Mouse (Mus musculus): Measurements from ENCODE around the gene Dpp4. TPM values are rescaled to one million over a fixed set of nuclear protein-coding genes. Genes with fewer than 3 reads are reported as not detected.

The Dpp4 gene
- total and polyA plus RNA-seq, 2 experiments from 2014 or later: 2.2 to 5.4 TPM

DNA sequence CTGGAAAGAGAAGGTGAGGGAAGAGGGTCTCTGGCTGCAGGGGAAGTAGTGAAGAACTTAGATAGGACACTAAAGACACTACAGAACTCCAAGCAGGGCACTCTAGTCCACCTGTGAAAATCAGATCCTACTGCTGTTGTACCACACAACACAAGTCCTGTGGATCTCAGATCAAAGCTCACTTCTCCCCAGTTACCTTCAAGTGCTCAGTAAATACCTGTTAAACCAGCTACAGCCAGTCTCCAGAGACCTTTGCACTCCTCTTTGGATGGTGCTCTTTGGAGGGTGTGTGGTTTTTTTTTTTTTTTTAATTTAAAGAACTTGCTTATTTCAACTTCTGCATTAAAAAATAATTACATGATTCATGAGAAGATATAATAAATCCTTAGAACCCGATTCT is 5.2 kb upstream of the Dpp4 start:
- Histone ChIP-seq H3K4me3 (ENCODE audit: low read depth, low read length) (no peak overlapping the region), H3K9me3 (ENCODE audit: low read length) (no peaks in the 10 kb centered on the region), H3K4me2 (ENCODE audit: low read depth, low read length, poor library complexity, severe bottlenecking) (no peak overlapping the region), H3K4me1 (ENCODE audit: insufficient read depth, low read length) (no peaks in the 10 kb centered on the region), H3K27me3 (ENCODE audit: insufficient read depth, low read length) (no peaks in the 10 kb centered on the region), H3K36me3 (ENCODE audit: insufficient read depth, low read length) (no peaks in the 10 kb centered on the region), H3K27ac (ENCODE audit: low read depth, low read length) (no peak overlapping the region), H3K9ac (replicated peaks; ENCODE audit: low read length, poor library complexity, severe bottlenecking) (no peak overlapping the region)
- TF ChIP-seq CTCF (IDR thresholded peaks at IDR 0.05): no peak
- DNase-seq (ENCODE audit: low spot score): no peak
- no peak for ATAC-seq (ENCODE audit: low FRiP score)
- WGBS: 78% methylated on average over 1 of the region's 1 CpGs

DNA sequence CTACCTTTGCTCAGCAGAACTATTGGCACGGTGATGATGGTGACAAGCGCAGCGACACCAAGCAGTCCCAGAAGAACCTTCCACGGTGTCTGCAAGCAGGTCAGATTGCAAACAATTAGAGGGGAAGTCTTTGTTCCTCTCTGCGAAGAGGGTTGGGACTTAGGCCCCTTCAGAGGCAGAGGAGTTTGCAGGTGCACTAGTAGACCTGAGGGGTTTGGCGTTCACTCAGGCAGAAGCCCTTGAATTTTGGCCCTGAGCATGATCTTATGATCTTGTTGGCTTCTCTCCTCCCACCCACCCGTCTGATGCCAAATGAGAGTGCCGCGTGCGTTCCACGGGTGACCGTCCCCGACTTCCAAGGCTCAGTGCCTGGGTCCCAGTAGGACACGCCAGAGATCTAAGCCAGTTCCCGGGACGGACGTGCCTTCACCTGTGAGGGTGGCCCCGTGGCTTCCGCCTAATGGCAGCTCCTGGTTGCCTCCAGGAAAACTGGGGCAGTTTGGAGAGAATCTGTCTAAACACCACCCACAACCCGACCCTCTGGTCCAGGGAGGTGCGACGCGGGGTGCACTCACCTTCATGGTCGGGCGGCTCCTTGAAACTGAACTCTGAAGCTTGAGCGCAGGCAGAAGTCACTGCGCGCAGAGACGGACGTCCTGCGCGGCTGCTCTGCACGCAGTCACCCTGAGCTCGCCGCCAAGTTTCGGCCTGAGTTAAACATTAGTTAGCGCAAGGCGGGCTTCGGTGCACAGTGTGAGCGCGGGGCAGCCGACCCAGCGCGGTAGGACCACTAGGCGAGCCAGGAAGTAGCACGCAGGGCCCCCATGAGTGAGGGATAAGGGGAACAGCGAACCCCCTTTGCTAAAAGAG is 585 bp downstream of the Dpp4 start:
- H3K27ac ChIP-seq (ENCODE audit: low read depth, low read length): no peak overlapping the region
- no peak for TF ChIP-seq CTCF (IDR thresholded peaks at IDR 0.05)
- H3K36me3 ChIP-seq (ENCODE audit: insufficient read depth, low read length): no peaks in the 10 kb centered on the region
- peak; percentile 62; the same call in 1 of the 2 replicates for ATAC-seq (ENCODE audit: low FRiP score)
- no peaks in the 10 kb centered on the region for H3K9me3 ChIP-seq (ENCODE audit: low read length)
- 0 out of 2 replicates have a peak overlapping the region, but pooled peaks have one; percentile 14 for H3K9ac ChIP-seq (replicated peaks; ENCODE audit: low read length, poor library complexity, severe bottlenecking)
- H3K27me3 ChIP-seq (ENCODE audit: insufficient read depth, low read length): peaks cover 3% of the 10 kb centered on the region; the same call in 1 of the 2 replicates
- DNase-seq (ENCODE audit: low spot score): no peak
- 8% methylated on average over 47 of the region's 47 CpGs for WGBS
- peak overlapping the region; percentile 30 for H3K4me3 ChIP-seq (ENCODE audit: low read depth, low read length)
- no peaks in the 10 kb centered on the region for H3K4me1 ChIP-seq (ENCODE audit: insufficient read depth, low read length)
- H3K4me2 ChIP-seq (ENCODE audit: low read depth, low read length, poor library complexity, severe bottlenecking): peak overlapping the region; percentile 62

DNA sequence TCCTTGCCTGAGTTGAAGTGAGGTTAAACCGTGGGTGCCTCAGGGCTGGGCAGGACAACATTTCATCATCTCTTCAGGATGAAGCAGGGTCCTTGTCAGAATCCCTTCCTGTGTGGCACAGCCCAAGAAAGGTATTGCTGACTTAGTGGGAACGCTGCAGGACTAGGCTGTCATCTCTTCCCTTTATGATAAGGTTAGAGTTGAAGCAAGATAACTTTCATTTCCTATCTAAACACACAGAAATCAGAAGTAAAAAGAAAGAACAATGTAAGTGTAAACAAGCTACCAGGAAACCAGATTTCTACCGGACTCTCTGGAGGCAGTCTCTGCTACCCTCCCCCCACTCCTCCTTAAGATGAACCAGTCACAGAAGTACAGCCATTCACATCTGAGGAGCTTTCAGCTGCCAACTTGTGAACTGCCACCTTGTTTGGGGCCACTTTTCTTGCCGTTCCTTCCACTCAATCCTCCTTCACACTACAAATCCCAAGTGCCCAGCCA is 3.3 kb downstream of the Dpp4 start:
- DNase-seq (ENCODE audit: low spot score) (no peak), ATAC-seq (ENCODE audit: low FRiP score) (no peak)
- no peak overlapping the region for H3K4me3 ChIP-seq (ENCODE audit: low read depth, low read length)
- H3K4me2 ChIP-seq (ENCODE audit: low read depth, low read length, poor library complexity, severe bottlenecking): no peak overlapping the region
- no peaks in the 10 kb centered on the region for H3K9me3 ChIP-seq (ENCODE audit: low read length)
- H3K27ac ChIP-seq (ENCODE audit: low read depth, low read length): no peak overlapping the region
- H3K36me3 ChIP-seq (ENCODE audit: insufficient read depth, low read length): no peaks in the 10 kb centered on the region
- H3K9ac ChIP-seq (replicated peaks; ENCODE audit: low read length, poor library complexity, severe bottlenecking): no peak overlapping the region
- 43% methylated on average over 4 of the region's 4 CpGs for WGBS
- TF ChIP-seq CTCF (IDR thresholded peaks at IDR 0.05): no peak
- H3K27me3 ChIP-seq (ENCODE audit: insufficient read depth, low read length): peaks cover 3% of the 10 kb centered on the region; the same call in 1 of the 2 replicates
- no peaks in the 10 kb centered on the region for H3K4me1 ChIP-seq (ENCODE audit: insufficient read depth, low read length)

DNA sequence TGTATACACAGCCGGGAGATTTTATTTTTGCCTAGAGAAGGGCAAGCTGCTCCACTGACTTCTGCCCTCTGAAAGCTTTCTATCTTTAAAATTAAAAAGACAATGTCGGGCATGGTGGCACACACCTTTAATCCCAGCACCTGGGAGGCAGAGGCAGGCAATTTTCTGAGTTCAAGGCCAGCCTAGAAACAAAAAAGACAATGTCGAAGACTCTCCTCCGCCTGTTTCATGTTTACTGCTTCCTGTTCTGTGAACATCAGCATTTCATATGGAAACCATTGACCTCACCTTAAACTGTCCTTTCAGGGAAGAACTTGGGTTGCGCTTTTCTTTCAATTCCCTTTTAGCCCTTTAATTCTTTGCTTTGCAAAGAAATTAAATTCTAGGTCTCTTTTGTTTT is 3.8 kb downstream of the Dpp4 start:
- Histone ChIP-seq H3K4me2 (ENCODE audit: low read depth, low read length, poor library complexity, severe bottlenecking) (no peak overlapping the region), H3K4me3 (ENCODE audit: low read depth, low read length) (no peak overlapping the region), H3K27ac (ENCODE audit: low read depth, low read length) (no peak overlapping the region), H3K27me3 (ENCODE audit: insufficient read depth, low read length) (peaks cover 3% of the 10 kb centered on the region; the same call in 1 of the 2 replicates), H3K4me1 (ENCODE audit: insufficient read depth, low read length) (no peaks in the 10 kb centered on the region), H3K9ac (replicated peaks; ENCODE audit: low read length, poor library complexity, severe bottlenecking) (no peak overlapping the region), H3K36me3 (ENCODE audit: insufficient read depth, low read length) (no peaks in the 10 kb centered on the region), H3K9me3 (ENCODE audit: low read length) (no peaks in the 10 kb centered on the region)
- ATAC-seq (ENCODE audit: low FRiP score) (no peak), DNase-seq (ENCODE audit: low spot score) (no peak)
- no peak for TF ChIP-seq CTCF (IDR thresholded peaks at IDR 0.05)
- WGBS: 89% methylated on average over 5 of the region's 5 CpGs

DNA sequence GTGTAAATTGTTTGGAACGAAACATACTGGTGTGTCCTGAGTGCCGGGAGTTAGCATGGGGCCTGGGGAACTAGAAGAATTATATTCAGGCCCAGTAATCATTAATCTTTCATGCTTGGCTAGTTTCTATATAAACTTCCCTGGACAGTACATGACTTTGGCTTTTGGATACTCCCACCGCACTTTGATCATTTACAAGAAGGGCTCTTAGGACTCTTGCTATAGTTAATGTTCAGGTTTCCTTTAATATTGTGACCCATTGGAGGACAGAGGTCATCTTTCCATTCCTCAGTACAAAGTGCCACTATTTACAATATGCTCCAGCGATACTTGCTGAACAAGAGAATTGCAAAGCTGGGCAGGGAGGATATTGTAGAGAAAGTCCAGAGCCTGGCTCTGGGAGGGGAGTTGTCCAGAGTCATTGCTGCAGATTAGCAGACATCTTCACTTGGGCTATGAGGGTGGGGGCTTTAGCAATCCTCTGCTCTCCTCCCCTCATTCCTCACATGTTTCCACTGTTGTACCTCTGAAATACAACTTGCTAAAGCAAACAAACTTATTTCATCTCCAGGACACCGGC is 8.4 kb downstream of the Dpp4 start:
- no peak overlapping the region for H3K27ac ChIP-seq (ENCODE audit: low read depth, low read length)
- TF ChIP-seq CTCF (IDR thresholded peaks at IDR 0.05): no peak
- H3K4me3 ChIP-seq (ENCODE audit: low read depth, low read length): no peak overlapping the region
- no peak overlapping the region for H3K4me2 ChIP-seq (ENCODE audit: low read depth, low read length, poor library complexity, severe bottlenecking)
- no peaks in the 10 kb centered on the region for H3K36me3 ChIP-seq (ENCODE audit: insufficient read depth, low read length)
- H3K9me3 ChIP-seq (ENCODE audit: low read length): no peaks in the 10 kb centered on the region
- H3K9ac ChIP-seq (replicated peaks; ENCODE audit: low read length, poor library complexity, severe bottlenecking): no peak overlapping the region
- DNase-seq (ENCODE audit: low spot score): no peak
- no peak for ATAC-seq (ENCODE audit: low FRiP score)
- H3K4me1 ChIP-seq (ENCODE audit: insufficient read depth, low read length): no peaks in the 10 kb centered on the region
- H3K27me3 ChIP-seq (ENCODE audit: insufficient read depth, low read length): no peaks in the 10 kb centered on the region
- WGBS: 81% methylated on average over 5 of the region's 5 CpGs

DNA sequence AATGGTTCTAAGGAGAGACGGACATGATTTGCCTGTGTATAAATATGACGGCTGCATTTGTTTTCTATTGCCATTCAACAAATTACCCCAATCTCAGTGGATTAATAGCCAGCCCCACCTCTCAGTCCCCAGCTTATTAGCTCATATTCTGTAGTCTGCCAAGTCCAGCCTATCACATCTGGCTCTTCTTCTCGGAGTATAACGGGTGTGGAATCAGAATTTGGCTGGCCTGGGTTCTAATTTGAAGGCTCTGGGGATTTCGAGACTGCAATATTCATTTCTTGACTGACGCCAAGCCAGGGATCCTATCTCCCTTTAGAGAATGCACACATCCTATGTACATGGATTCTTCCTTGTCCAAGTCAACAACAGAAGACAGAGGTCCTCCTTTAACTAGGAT is 11.0 kb downstream of the Dpp4 start:
- Histone ChIP-seq H3K4me2 (ENCODE audit: low read depth, low read length, poor library complexity, severe bottlenecking) (no peak overlapping the region), H3K4me1 (ENCODE audit: insufficient read depth, low read length) (no peaks in the 10 kb centered on the region), H3K9me3 (ENCODE audit: low read length) (no peaks in the 10 kb centered on the region), H3K4me3 (ENCODE audit: low read depth, low read length) (no peak overlapping the region), H3K27me3 (ENCODE audit: insufficient read depth, low read length) (no peaks in the 10 kb centered on the region), H3K27ac (ENCODE audit: low read depth, low read length) (no peak overlapping the region), H3K36me3 (ENCODE audit: insufficient read depth, low read length) (no peaks in the 10 kb centered on the region), H3K9ac (replicated peaks; ENCODE audit: low read length, poor library complexity, severe bottlenecking) (no peak overlapping the region)
- DNase-seq (ENCODE audit: low spot score): no peak
- 91% methylated on average over 6 of the region's 6 CpGs for WGBS
- ATAC-seq (ENCODE audit: low FRiP score): no peak
- no peak for TF ChIP-seq CTCF (IDR thresholded peaks at IDR 0.05)
